Mouse (Mus musculus) kidney, adult 8-10 months (tissue): ENCODE results near the gene Erp29.
"Not testable (repeated sequence)": the region's sequence is repeated elsewhere in the genome, so short reads cannot be mapped to it uniquely, and the experiment has no call there.

ENCODE experiments used
- DNase-seq, 2 experiments: peaks; one replicate each; pipeline ENCODE4 v3.0.0; 2022

Gene Erp29

GRCm38 (mm10) chr5:121452026-121452869, at the start of gene Erp29:
Gene Erp29, minus strand, starts transcription at chr5:121452506.
- DNase-seq: peak; percentile 96 to 97

GRCm38 (mm10) chr5:121501424-121501996, 49.2 kb upstream of the Erp29 start:
- DNase-seq: not testable (repeated sequence)

- DNase-seq: no peak
These were observed 48.4 kb upstream of the Erp29 start for GRCm38 (mm10) chr5:121500719-121501118.

GRCm38 (mm10) chr5:121493305-121493704, 41.0 kb upstream of the Erp29 start:
- no peak for DNase-seq

GRCm38 (mm10) chr5:121484801-121485200, 32.5 kb upstream of the Erp29 start:
- no peak for DNase-seq

- peak; percentile 13 to 44 for DNase-seq
These were observed 25.4 kb upstream of the Erp29 start for GRCm38 (mm10) chr5:121477680-121478079.

- no peak for DNase-seq
These were observed 23.7 kb upstream of the Erp29 start for GRCm38 (mm10) chr5:121476040-121476439.

GRCm38 (mm10) chr5:121474610-121475009, 22.3 kb upstream of the Erp29 start:
- DNase-seq: no peak

GRCm38 (mm10) chr5:121472411-121472810, 20.1 kb upstream of the Erp29 start:
- DNase-seq: no peak

GRCm38 (mm10) chr5:121469566-121469965, 17.3 kb upstream of the Erp29 start:
- no peak for DNase-seq

GRCm38 (mm10) chr5:121463601-121464250, 11.4 kb upstream of the Erp29 start:
- peak in 1 of 2 experiments; percentile 41 for DNase-seq

GRCm38 (mm10) chr5:121462967-121463366, 10.7 kb upstream of the Erp29 start:
- DNase-seq: peak; percentile 77 to 84

- DNase-seq: no peak
These were observed 9.8 kb upstream of the Erp29 start for GRCm38 (mm10) chr5:121462171-121462502.

GRCm38 (mm10) chr5:121461339-121462170, 9.2 kb upstream of the Erp29 start:
- no peak for DNase-seq

GRCm38 (mm10) chr5:121455510-121456265, 3.4 kb upstream of the Erp29 start:
- DNase-seq: no peak

- DNase-seq: no peak
These were observed 2.1 kb upstream of the Erp29 start for GRCm38 (mm10) chr5:121454503-121454782.

- no peak for DNase-seq
These were observed 1.6 kb upstream of the Erp29 start for GRCm38 (mm10) chr5:121453743-121454502.

- no peak for DNase-seq
These were observed 600 bp upstream of the Erp29 start for GRCm38 (mm10) chr5:121452906-121453305.

- peak; percentile 39 to 40 for DNase-seq
These were observed 671 bp downstream of the Erp29 start, which contains the start of gene Tmem116 for GRCm38 (mm10) chr5:121451644-121452025. Gene Tmem116, plus strand, starts transcription at chr5:121451893.

- DNase-seq: no peak
These were observed 1.1 kb downstream of the Erp29 start for GRCm38 (mm10) chr5:121451203-121451602.

- peak; percentile 58 to 59 for DNase-seq
These were observed 1.8 kb downstream of the Erp29 start for GRCm38 (mm10) chr5:121450476-121450875.

- DNase-seq: peak; percentile 41 to 65
These were observed 2.3 kb downstream of the Erp29 start for GRCm38 (mm10) chr5:121449976-121450375.
